Mouse (Mus musculus) liver, embryonic 14.5 days (tissue): ENCODE results near the gene S100a10. TPM values are rescaled to one million over a fixed set of nuclear protein-coding genes. Genes with fewer than 3 reads are reported as not detected.

Source experiments
- ATAC-seq: fragments of 200-750 bp; cut with Nextera tagmentation; 2 replicates; pipeline ENCODE4 v1.8.0; 2017; ENCODE audit warnings: moderate number of reproducible peaks, mild to moderate bottlenecking, moderate library complexity; ENCODE audit not compliant: insufficient read depth
- DNase-seq, 3 experiments: peaks; one replicate each; pipeline ENCODE4 v3.0.0-alpha.2; 2012 to 2013; ENCODE audit warnings: low read depth in 3 of 3, low spot score in 3 of 3
- H3K27ac ChIP-seq: fragments of 300-500 bp; sonication (generic); 2 replicates; pipeline ENCODE4 v1.5.1; 2014; ENCODE audit warnings: moderate library complexity, mild to moderate bottlenecking, control low read depth, inconsistent platforms
- H3K27me3 ChIP-seq: fragments of 300-500 bp; sonication (generic); 2 replicates; pipeline ENCODE4 v1.6.1; 2014; ENCODE audit warnings: mild to moderate bottlenecking, low read length, moderate library complexity; ENCODE audit not compliant: control insufficient read depth, insufficient read depth
- H3K36me3 ChIP-seq: fragments of 300-500 bp; sonication (generic); replicated peaks from 2 replicates; pipeline ENCODE4 v1.6.1; 2014; ENCODE audit warnings: low read depth; ENCODE audit not compliant: control insufficient read depth, insufficient read depth
- H3K4me1 ChIP-seq, 2 experiments: fragments of 200-500 bp in 1 of 2; fragments of 300-500 bp in 1 of 2; sonication (generic) in 1 of 2; replicated peaks; 2 replicates each; pipeline ENCODE4 v1.6.1; 2012 to 2014; ENCODE audit warnings: antibody characterized with exemption in 1 of 2, inconsistent platforms in 1 of 2, low read length in 1 of 2; ENCODE audit not compliant: control insufficient read depth in 2 of 2, insufficient read depth in 2 of 2
- H3K4me2 ChIP-seq: fragments of 300-500 bp; sonication (generic); 2 replicates; pipeline ENCODE4 v1.6.1; 2014; ENCODE audit warnings: low read depth, mild to moderate bottlenecking, control low read depth, moderate library complexity
- H3K4me3 ChIP-seq, 2 experiments: fragments of 200-500 bp in 1 of 2; fragments of 300-500 bp in 1 of 2; sonication (generic) in 1 of 2; 2 replicates each; pipeline ENCODE4 v1.5.1; 2012 to 2014; ENCODE audit warnings: low read depth in 2 of 2, low read length in 2 of 2, mild to moderate bottlenecking in 2 of 2, control low read depth in 1 of 2, inconsistent platforms in 1 of 2, moderate library complexity in 1 of 2; ENCODE audit not compliant: insufficient read depth in 1 of 2
- H3K9ac ChIP-seq: fragments of 300-500 bp; sonication (generic); replicated peaks from 2 replicates; pipeline ENCODE4 v1.6.1; 2014; ENCODE audit warnings: mild to moderate bottlenecking, control low read depth, moderate library complexity
- H3K9me3 ChIP-seq: fragments of 300-500 bp; sonication (generic); 2 replicates; pipeline ENCODE4 v1.6.1; 2016; ENCODE audit warnings: low read length, mixed read lengths; ENCODE audit not compliant: control insufficient read depth
- CTCF ChIP-seq: IDR thresholded peaks from 2 replicates; pipeline ENCODE4 v1.5.1; 2016; ENCODE audit warnings: antibody characterized with exemption, low read depth, control low read depth
- EP300 ChIP-seq: IDR thresholded peaks from 2 replicates; pipeline ENCODE4 v1.6.1; 2016; ENCODE audit warnings: antibody characterized with exemption, low read depth
- WGBS: fragments of 180-500 bp; shearing (Covaris S2); extraction: QIAGEN DNeasy Blood & Tissue Kit; methylation state at CpG from one replicate; pipeline ENCODE4 v1.1.7; 2014; ENCODE audit not compliant: insufficient replicate concordance; 5-methylcytosine and 5-hydroxymethylcytosine counted together
- polyA plus RNA-seq, 2 experiments: library from polyadenylated mRNA; depleted of rRNA in 1 of 2; stranded (reverse) in 1 of 2; unstranded in 1 of 2; fragments of >200 nt; fragmentation: Nextera tagmentation in 1 of 2; extraction: Ambion mirVana in 1 of 2; gene quantifications; 2 replicates each; pipeline versions ENCODE4 v1.2.1 to v1.2.3; 2012 to 2014

The S100a10 gene
- polyA plus RNA-seq (2012; rRNA removed) (23.5 and 25.0 TPM in 2 replicates), polyA plus RNA-seq (2014; fragmentation: Nextera tagmentation; extraction: Ambion mirVana) (53.0 and 57.8 TPM in 2 replicates)

DNA sequence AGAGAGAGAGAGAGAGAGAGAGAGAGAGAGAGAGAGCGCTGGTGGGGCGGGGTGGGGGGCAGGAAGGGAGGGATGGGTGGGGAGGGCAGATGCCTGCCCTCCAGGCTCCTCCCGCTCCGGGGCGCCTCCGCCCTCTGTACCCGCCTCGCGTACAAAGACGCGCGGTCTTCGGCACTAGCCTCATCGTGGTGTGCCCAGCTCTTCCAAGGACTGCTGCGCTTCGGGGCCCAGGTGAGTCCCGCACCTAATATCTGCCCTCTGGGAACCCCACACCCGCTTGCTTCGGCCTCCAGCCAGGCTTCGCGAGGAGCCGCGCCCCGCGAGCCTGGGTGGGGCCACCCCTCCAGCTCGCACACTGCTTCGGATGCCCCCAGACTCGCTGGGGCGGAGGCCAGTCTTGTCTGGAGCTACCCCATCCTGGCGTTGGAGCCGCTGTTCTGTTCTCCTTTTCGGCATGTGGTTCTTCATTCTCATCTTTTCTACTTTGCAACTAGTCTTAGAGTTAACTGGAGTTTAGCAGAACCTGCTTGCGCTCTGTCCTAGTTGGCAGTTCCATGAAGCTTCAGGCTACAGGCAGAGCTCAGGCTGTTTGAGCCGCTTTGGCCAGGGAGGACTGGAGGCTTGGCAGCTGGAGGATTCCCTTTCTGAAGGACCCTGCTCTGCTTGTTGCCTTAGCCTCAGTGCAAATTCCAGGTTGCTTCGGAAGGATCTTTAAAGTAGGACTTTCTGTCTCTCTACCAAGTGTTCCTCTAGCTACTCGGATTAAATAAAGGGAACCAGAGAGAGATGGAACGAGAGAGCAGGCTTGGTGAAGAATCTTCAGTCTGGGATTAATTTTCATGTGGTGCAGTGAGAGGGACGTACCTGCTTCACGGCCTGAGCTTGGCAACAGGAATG, at the start of gene S100a10:
S100a10 (plus strand) TSS at position 100 of the 897 bp plus-strand sequence.
- no peak within 1 kb of the TSS for H3K27ac ChIP-seq
- peak; percentile 76 for ATAC-seq
- H3K9me3 ChIP-seq, result no peaks in the 10 kb centered on the region
- no peaks in the 10 kb centered on the region for H3K36me3 ChIP-seq
- peaks cover 0 to 18% of the 10 kb centered on the region in 2 experiments; a peak in 2 of 4 replicates for H3K4me1 ChIP-seq
- peak within 1 kb of the TSS; percentile 39 to 63 for H3K4me3 ChIP-seq
- TF ChIP-seq CTCF, result no peak
- no peak for TF ChIP-seq EP300
- WGBS, result under 1% methylated on average over 34 of the region's 39 CpGs
- 0 out of 2 replicates have a peak within 1 kb of the TSS, but pooled peaks have one; percentile 27 for H3K9ac ChIP-seq
- DNase-seq, result peak in 1 of 3 experiments; percentile 17
- no peaks in the 10 kb centered on the region for H3K27me3 ChIP-seq
- peak within 1 kb of the TSS; percentile 63 for H3K4me2 ChIP-seq

DNA sequence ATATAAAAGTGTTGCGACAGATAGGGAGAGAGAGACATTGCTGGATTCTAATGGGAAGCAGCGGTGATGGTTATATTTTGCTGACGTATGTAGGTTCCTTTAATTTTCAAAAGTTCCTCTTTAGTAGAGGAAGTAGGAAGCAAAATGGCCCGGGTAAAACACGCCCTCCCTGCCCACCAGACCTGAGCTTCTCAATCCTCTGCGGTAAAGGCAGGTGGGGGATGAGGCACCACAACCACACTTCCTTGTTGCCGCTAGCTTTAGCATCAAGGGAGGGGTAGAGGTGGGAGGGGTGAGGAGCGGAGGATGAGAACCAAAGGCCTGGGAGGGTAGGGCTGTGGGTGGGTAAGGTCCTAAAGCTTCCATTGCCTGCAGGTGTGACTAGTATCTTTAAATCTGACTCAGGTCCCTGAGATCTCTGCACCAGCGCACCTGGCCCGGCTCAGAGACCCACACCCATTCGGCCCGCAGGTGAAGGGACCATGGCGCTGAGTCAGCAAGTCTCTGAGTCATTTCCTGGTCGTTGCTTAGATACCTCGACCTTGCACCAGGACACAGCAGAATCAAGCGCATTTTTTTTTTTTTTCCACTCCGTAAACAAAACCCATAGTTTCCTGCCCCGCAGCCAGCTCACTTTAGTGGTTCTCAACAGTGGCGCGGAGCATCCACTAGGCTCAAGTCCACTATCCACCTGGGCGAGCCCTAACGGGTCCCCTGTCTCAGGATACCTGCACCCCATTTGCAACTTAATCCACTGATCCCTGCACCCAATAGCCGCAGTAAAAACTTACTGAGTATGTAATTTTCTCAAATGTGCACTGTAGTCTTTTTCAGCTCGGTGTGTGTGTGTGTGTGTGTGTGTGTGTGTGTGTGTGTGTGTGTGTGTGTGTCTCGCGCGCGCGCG, 48.7 kb upstream of the S100a10 start:
- peak in 2 of 3 experiments; percentile 11 to 44 for DNase-seq
- H3K4me3 ChIP-seq, result 0 out of 4 replicates have a peak overlapping the region, but pooled peaks of 1 of the 2 experiments have one; percentile 9
- H3K36me3 ChIP-seq, result no peaks in the 10 kb centered on the region
- H3K9ac ChIP-seq, result no peak overlapping the region
- H3K9me3 ChIP-seq, result no peaks in the 10 kb centered on the region
- 25% methylated on average over 30 of the region's 30 CpGs for WGBS
- H3K27ac ChIP-seq, result no peak overlapping the region
- H3K27me3 ChIP-seq, result no peaks in the 10 kb centered on the region
- no peak for TF ChIP-seq CTCF
- no peak for TF ChIP-seq EP300
- H3K4me2 ChIP-seq, result peak overlapping the region; percentile 2; the same call in 1 of the 2 replicates
- H3K4me1 ChIP-seq, result peaks cover 0 to 2% of the 10 kb centered on the region in 2 experiments; a peak in 1 of 4 replicates
- no peak for ATAC-seq

DNA sequence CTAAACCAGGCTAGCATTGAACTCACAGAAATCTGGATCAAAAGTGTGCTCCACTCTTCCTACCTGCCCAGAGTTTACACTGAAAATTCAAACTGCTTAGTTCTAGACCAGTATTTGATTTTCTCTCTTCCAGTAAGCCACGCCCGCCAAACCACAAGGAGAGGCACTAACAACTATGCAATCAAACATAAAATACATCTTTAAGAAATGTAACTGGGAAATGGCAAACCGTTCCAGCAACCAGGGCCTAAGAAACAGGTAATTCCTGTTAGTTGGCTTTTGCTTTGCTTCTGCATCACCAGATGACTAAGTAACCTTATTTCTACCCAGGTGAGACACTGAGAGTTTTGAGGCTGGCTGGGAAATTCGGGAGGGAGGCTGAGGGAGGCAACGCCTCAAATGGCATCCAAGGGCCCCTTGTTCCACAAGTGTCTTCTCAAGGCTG, 48.0 kb upstream of the S100a10 start:
- Histone ChIP-seq H3K9me3 (no peaks in the 10 kb centered on the region), H3K4me1 (peaks cover 0 to 2% of the 10 kb centered on the region in 2 experiments; a peak in 1 of 4 replicates), H3K4me3 (no peak overlapping the region), H3K27ac (no peak overlapping the region), H3K36me3 (no peaks in the 10 kb centered on the region), H3K27me3 (no peaks in the 10 kb centered on the region), H3K9ac (no peak overlapping the region), H3K4me2 (no peak overlapping the region)
- DNase-seq, result no peak
- WGBS, result 55% methylated on average over 5 of the region's 5 CpGs
- TF ChIP-seq CTCF (no peak), EP300 (no peak)
- no peak for ATAC-seq

DNA sequence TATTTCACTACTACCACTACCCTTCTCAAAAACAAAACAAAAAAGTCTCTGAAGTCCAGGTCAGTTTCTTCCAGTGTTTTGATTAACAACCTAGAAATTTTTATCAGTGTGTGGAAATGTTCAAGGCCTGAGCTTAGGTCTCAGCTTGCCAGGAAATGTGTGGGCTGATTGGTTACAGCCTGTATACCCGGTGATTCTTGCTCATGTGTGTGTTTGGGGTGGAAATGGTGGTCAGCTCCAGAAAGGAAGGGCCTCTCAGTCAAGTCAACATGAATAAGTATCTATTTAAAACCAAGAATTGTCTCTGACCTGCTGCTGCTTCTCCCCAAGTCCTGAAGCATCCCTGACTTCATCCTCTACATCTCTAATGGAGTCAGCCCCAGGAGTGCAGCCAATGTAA, 45.6 kb upstream of the S100a10 start:
- no peak overlapping the region for H3K9ac ChIP-seq
- no peaks in the 10 kb centered on the region for H3K27me3 ChIP-seq
- WGBS, result 15% methylated on average over 1 of the region's 1 CpGs

More for the DNA sequence above, 45.6 kb upstream of the S100a10 start:
- Histone ChIP-seq H3K4me2 (no peak overlapping the region), H3K27ac (no peak overlapping the region), H3K9me3 (no peaks in the 10 kb centered on the region), H3K4me3 (no peak overlapping the region), H3K36me3 (no peaks in the 10 kb centered on the region), H3K4me1 (peaks cover 0 to 2% of the 10 kb centered on the region in 2 experiments; a peak in 1 of 4 replicates)
- TF ChIP-seq CTCF (no peak), EP300 (no peak)
- no peak for DNase-seq
- ATAC-seq, result no peak
